Mouse (Mus musculus) R1 (cell line): ENCODE data around the gene Gpc4.

Experiments used
- DNase-seq: peaks from one replicate; pipeline ENCODE4 v3.0.0-alpha.2; 2018; ENCODE audit warnings: low read depth, low spot score

Gene Gpc4

GRCm38 (mm10) chrX:52151100-52151499 lies 14.0 kb downstream of the Gpc4 start:
- no peak for DNase-seq

GRCm38 (mm10) chrX:52145563-52145962 lies 19.5 kb downstream of the Gpc4 start:
- DNase-seq: no peak

DNA sequence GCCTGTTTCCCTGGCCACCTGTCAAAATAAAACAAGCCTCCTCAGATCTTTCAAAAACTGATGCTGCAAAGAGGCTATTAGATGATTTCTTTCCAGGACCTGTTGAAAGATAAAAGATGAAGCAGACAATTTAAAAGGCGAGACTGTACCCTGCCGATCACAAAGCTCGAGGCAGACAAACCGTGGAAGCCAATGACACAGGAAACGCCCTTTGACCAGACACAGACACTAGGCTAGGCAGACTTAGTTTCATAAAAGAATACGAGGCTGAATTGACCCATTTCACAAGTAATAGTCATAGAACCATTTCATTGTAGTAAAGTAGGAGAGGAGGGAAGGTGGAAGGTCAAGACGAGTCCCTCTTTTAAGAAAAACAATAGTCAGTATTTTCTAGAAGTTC lies 20.6 kb downstream of the Gpc4 start:
- no peak for DNase-seq

GRCm38 (mm10) chrX:52140316-52140715 lies 24.7 kb downstream of the Gpc4 start:
- DNase-seq: no peak

GRCm38 (mm10) chrX:52138461-52139075 lies 26.5 kb downstream of the Gpc4 start:
- no peak for DNase-seq

DNA sequence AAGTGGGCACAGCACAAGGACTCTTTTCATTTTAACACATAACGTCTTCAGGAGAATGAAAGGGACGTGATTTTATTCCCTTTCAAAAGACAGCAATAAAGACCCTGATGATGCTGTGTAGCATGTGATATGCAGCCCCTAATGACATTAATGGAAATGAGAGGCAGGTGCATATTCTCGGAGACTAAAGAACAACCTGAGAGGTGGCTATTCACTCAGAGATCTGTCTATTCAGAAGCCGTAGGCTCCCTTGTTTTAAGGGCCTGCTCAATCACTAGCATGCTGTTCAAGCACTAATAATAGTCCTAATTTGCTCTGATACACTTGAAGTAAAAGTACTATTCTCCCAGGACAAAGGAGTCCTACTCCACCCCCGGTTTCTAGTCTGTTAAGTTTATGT lies 27.0 kb downstream of the Gpc4 start:
- no peak for DNase-seq

- no peak for DNase-seq
Observed at GRCm38 (mm10) chrX:52136525-52136924, 28.5 kb downstream of the Gpc4 start.

DNA sequence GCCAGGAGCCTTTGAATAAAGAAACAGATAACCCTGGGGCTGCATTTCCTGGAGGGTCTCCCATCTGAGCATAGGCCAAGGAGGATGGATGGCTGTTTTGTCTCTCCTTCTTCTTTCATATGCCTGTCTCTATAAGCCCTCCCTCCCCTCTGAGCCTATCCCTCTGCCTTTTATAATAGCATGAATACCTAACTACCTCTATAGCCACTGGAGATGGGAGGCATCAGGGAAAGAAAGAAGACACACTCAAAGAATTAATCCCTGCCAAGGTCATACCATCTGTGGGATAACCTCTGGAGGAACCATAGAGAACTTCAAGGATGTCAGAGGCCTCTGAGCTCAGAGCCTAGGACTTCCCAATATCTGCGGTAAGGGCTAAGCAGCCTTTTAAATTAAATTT lies 35.4 kb downstream of the Gpc4 start:
- DNase-seq: peak; percentile 30

- peak; percentile 13 for DNase-seq
Observed at GRCm38 (mm10) chrX:52128794-52129193, 36.3 kb downstream of the Gpc4 start.

DNA sequence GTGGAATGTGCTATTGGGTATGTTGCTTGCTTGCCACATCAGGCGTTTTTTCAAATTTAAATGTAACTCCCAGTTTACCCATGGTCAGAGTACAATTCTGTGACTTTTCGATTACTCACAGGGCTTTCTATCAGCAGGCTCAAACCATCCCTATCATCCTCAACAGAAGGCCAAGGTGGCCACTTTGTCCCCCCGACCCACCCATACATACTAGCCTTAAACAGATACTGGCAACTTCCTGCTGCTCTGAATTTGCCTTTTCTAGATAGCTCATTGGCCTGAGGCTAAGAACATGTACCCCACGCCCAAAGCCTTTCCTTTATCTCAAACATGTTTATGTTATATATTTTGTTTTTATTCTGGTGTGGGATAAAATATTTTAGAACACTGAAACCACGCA lies 51.4 kb downstream of the Gpc4 start:
- no peak for DNase-seq

DNA sequence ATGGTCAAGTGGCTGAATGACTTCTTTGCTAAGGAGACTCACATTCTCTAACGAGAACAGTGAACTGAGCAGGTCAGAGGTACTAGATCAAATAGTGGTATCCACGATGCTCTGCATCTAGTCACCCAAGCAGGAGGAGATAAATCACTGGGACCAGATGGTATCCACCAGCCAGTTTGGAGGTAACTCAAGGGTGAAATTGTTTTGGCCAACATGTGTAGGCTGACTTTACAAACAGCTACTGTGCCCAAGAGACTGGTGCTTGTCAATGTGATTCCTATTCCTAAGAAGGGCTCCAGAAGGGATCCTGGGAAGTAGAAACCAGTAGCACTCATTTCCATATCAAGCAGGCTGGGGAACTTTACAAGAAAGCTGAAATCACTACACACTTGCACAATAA lies 55.4 kb downstream of the Gpc4 start:
- no peak for DNase-seq

DNA sequence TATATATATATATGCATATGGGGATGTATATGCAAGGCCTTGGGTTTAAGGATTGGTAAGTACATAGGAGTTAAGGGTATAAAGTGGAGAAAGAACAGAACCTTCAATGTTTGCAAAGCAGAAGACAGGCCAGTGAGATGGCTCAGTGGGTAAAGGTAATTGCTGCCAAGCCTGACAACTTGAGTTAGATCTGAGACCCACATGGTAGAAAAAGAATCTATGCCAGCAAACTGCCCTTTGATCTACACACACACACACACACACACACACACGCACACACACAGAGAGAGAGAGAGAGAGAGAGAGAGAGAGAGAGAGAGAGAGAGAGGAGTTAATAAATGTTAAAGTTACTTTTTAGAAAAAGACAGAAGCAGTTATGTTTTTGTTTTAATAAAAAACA lies 56.1 kb downstream of the Gpc4 start:
- no peak for DNase-seq

DNA sequence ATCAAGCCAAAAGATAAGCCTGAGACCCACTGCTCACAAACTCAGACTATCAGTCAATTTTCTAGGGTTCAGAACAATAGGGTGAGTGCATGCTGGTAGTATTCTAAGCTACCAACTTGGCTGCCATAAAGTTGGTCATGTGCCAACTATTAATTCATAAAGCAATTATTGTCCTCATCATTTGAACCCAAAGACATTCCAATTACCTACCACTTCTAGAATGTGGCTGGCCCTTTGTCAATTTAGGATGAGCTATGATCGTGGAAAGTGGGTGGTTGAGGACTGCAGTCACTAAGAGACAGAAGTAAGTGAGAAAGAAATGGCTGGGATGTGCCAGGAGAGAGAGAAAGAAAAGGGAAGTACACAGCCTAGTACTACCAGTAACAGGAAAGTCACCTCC lies 61.3 kb downstream of the Gpc4 start:
- DNase-seq: no peak

- DNase-seq: no peak
Observed at GRCm38 (mm10) chrX:52101940-52102339, 63.1 kb downstream of the Gpc4 start.

GRCm38 (mm10) chrX:52101445-52101844 lies 63.6 kb downstream of the Gpc4 start:
- DNase-seq: no peak

DNA sequence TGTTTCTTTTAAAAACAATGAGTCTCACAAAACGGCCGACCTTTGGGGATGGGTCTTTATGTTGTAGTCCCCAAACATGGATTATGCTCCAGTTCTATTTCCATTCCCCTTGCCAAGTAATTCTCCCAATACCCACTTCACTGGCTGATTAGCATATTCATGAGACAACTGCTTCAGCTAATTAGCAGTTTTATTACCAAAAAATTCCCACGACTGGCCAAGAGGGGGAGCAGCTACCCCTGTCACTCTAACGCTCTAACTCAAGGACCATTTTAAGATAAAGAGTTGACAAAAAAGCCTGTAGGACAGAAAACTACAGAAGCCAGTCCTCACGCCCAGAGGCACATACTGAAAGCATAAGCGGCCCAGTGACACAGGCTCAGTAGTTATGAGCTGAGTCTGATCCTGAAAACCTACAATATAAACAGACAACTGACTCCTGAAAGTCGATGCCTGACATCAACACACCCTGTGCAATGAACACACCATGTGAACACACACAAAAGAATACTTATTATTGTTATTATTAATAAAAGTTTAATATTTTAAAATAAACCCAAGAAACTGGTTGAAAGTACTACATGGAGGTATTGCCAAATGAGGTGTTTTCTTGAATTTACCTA lies 77.2 kb downstream of the Gpc4 start:
- peak; percentile 34 for DNase-seq

DNA sequence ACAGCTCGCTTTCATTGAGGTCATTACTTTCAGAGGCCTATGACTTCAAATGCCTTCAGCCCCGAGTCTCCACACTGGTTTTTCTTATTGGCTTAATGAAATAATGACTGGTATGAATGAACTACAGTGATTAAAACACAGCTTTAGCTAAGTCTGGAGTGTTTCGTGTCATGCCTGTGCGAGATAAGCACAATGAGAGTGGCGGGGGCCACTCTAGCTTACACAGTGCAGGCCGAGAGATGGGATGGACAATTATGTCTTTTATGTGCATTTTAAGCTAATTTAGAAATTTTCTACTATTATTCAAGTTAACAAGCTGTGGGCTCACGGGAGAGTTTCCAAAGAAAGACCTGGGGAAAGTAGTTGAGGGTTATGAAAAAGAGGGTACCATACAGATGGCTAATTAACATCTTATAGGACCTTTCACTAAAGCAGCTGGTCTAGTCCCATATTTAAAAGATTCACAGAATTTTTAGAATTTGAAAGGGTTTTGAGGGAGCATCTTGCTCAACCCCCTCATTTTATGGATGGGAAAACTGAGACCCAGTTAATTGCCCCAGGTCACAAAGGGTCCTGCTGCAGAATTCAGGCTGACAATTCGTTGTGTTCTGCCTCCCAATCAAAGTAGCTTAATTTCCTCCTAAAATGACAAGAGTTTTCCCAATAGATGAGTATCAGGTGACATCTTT lies 78.0 kb downstream of the Gpc4 start:
- DNase-seq: no peak

GRCm38 (mm10) chrX:52083557-52083956 lies 81.5 kb downstream of the Gpc4 start:
- no peak for DNase-seq

DNA sequence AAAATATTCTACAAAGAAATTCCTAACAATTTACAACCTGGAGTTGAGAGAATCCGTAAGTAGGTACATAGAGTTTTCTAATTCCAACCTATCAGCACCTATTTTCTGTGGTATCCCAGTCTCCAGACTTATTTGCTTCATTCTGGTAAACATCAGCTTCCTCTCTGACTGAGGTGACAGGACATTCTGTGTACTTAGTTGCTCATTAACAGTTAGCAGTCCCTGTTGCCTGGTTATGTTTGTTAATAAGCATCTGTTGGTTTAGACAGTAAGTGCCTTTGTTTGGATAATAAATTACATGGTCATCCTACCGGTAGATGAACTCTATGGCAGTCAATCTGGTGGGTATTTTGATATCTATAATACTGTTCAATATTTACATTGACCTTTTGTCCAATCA lies 92.6 kb downstream of the Gpc4 start:
- DNase-seq: no peak

DNA sequence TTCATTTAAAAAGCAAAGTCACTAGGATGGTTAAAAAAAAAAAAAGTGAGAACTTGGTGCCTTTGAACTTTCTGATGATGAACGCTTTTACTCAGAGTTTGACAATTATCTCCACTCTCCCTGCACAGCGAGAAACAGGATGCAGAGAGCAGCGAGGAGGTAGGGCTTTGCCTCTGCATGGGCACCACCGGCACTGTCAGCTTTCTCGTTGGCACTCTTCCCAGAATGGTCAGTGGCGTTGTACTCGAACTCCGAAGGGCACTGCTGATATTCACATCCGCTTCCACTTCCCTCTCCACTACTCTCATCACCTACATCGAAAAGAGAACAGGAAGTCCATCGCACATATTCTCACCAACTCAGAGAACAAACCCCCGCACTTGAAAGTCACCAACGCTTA lies 111.6 kb downstream of the Gpc4 start:
- no peak for DNase-seq

DNA sequence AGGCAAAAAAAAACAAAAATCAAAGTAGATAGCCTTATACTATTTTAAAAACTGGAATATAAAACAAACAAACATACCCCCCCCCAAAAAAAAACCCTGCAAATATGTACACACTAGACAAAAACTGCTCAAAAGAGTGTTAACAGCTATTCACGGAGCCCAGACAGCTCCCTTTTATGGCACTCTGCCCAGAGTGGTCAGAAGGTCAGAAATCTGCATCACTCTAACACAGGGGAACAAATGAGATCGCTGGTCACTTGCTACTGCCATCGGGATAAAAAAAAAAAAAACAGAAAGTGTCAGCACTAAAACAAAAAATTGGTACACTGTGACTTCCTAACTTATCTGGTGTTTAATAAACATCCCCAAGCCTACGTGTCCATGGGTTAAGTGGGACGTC lies 113.0 kb downstream of the Gpc4 start:
- no peak for DNase-seq

GRCm38 (mm10) chrX:52050941-52051340 lies 114.1 kb downstream of the Gpc4 start:
- DNase-seq: no peak

GRCm38 (mm10) chrX:52039875-52040274 lies 125.2 kb downstream of the Gpc4 start:
- DNase-seq: no peak
